Mouse (Mus musculus) limb, embryonic 14.5 days (tissue): ENCODE measurements around the gene Aamdc. TPM values are rescaled to one million over a fixed set of nuclear protein-coding genes. Genes with fewer than 3 reads are reported as not detected.

Source experiments
- ATAC-seq: fragments of 200-750 bp; cut with Nextera tagmentation; 2 replicates; pipeline ENCODE4 v1.8.0; 2017; ENCODE audit warnings: low read depth, moderate number of reproducible peaks, moderate TSS enrichment; ENCODE audit not compliant: low FRiP score
- DNase-seq: peaks from one replicate; pipeline ENCODE4 v3.0.0-alpha.2; 2015; ENCODE audit warnings: low spot score
- H3K27ac ChIP-seq: fragments of 300-500 bp; sonication (generic); replicated peaks from 2 replicates; pipeline ENCODE4 v1.5.1; 2014; ENCODE audit warnings: low read depth, mild to moderate bottlenecking, low read length, moderate library complexity, mixed read lengths
- H3K27me3 ChIP-seq: fragments of 300-500 bp; sonication (generic); 2 replicates; pipeline ENCODE4 v1.6.1; 2014; ENCODE audit warnings: low read length, mixed read lengths; ENCODE audit not compliant: control insufficient read depth, insufficient read depth
- H3K36me3 ChIP-seq: fragments of 300-500 bp; sonication (generic); 2 replicates; pipeline ENCODE4 v1.6.1; 2014; ENCODE audit warnings: mild to moderate bottlenecking, low read length, moderate library complexity, mixed read lengths; ENCODE audit not compliant: control insufficient read depth, insufficient read depth
- H3K4me1 ChIP-seq: fragments of 300-500 bp; sonication (generic); 2 replicates; pipeline ENCODE4 v1.6.1; 2014; ENCODE audit warnings: antibody characterized with exemption, low read length, mixed read lengths; ENCODE audit not compliant: control insufficient read depth, insufficient read depth
- H3K4me2 ChIP-seq: fragments of 300-500 bp; sonication (generic); replicated peaks from 2 replicates; pipeline ENCODE4 v1.6.1; 2014; ENCODE audit warnings: low read depth, mild to moderate bottlenecking, low read length, moderate library complexity; ENCODE audit not compliant: severe bottlenecking
- H3K4me3 ChIP-seq: fragments of 300-500 bp; sonication (generic); replicated peaks from 2 replicates; pipeline ENCODE4 v1.5.1; 2014; ENCODE audit warnings: low read length
- H3K9ac ChIP-seq: fragments of 300-500 bp; sonication (generic); 2 replicates; pipeline ENCODE4 v1.6.1; 2014; ENCODE audit warnings: mild to moderate bottlenecking, low read depth, low read length, moderate library complexity; ENCODE audit not compliant: severe bottlenecking
- H3K9me3 ChIP-seq: fragments of 300-500 bp; sonication (generic); 2 replicates; pipeline ENCODE4 v1.6.1; 2016; ENCODE audit warnings: low read length; ENCODE audit not compliant: control insufficient read depth
- POLR2A ChIP-seq: fragments of 200-500 bp; IDR thresholded peaks from 2 replicates; pipeline ENCODE4 v1.8.0; 2012; ENCODE audit warnings: inconsistent platforms, mild to moderate bottlenecking, moderate library complexity, borderline replicate concordance; ENCODE audit not compliant: insufficient read depth, insufficient read length; ENCODE audit errors: extremely low read depth
- WGBS: fragments of 180-500 bp; shearing (Covaris S2); extraction: QIAGEN DNeasy Blood & Tissue Kit; methylation state at CpG from one replicate; pipeline ENCODE4 v1.1.7; 2014; 5-methylcytosine and 5-hydroxymethylcytosine counted together
- polyA plus RNA-seq, 2 experiments: library from polyadenylated mRNA; depleted of rRNA in 1 of 2; stranded (reverse) in 1 of 2; unstranded in 1 of 2; fragments of >200 nt; fragmentation: Nextera tagmentation in 1 of 2; extraction: Ambion mirVana in 1 of 2; gene quantifications; 2 replicates each; pipeline versions ENCODE4 v1.2.1 to v1.2.3; 2012 to 2014

Aamdc gene
- polyA plus RNA-seq, 2 experiments: 57.3 to 81.0 TPM

- TF ChIP-seq POLR2A: no peak
- WGBS: 85% methylated on average over 2 of the region's 2 CpGs
- no peak overlapping the region for H3K4me3 ChIP-seq
Measured at GRCm38 (mm10) chr7:97593535-97593934, 14.2 kb upstream of the Aamdc start.

GRCm38 (mm10) chr7:97592396-97592795, 13.1 kb upstream of the Aamdc start:
- ATAC-seq: no peak
- DNase-seq: no peak
- Histone ChIP-seq H3K27me3 (no peaks in the 10 kb centered on the region), H3K9ac (no peak overlapping the region), H3K4me3 (no peak overlapping the region), H3K4me2 (no peak overlapping the region), H3K9me3 (no peaks in the 10 kb centered on the region), H3K27ac (no peak overlapping the region), H3K4me1 (peaks cover 9% of the 10 kb centered on the region; the same call in 1 of the 2 replicates), H3K36me3 (peaks cover 5% of the 10 kb centered on the region; the same call in 1 of the 2 replicates)
- no peak for TF ChIP-seq POLR2A
- WGBS: 90% methylated on average over 4 of the region's 4 CpGs

More at GRCm38 (mm10) chr7:97593535-97593934, 14.2 kb upstream of the Aamdc start:
- H3K27me3 ChIP-seq: no peaks in the 10 kb centered on the region
- peaks cover 9% of the 10 kb centered on the region; the same call in 1 of the 2 replicates for H3K4me1 ChIP-seq
- ATAC-seq (no peak), DNase-seq (no peak)
- no peak overlapping the region for H3K27ac ChIP-seq
- no peak overlapping the region for H3K9ac ChIP-seq
- H3K9me3 ChIP-seq: no peaks in the 10 kb centered on the region
- peaks cover 5% of the 10 kb centered on the region; the same call in 1 of the 2 replicates for H3K36me3 ChIP-seq
- no peak overlapping the region for H3K4me2 ChIP-seq

DNA sequence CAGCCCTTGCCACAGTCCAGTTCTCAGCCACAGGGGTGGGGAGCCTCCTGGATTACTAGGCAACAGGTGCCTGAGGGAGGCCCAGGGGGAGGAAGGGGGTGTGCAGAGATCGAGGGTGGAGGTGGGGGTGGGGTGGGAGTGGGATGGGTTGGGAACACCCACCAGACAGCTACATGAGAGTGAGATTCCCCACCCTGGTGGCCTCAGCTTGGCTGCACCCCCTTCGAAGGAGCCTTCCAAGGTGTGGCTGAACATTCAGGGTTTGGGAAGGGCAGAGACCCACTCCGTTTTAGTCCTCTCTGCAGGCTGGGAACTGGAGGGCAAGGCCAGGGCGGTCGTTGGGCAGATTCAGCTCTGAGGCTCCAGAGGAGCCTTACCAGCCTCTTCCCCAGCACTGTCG, 12.0 kb upstream of the Aamdc start:
- DNase-seq: no peak
- ATAC-seq: peak; percentile 44; the same call in 1 of the 2 replicates
- H3K4me1 ChIP-seq: peaks cover 9% of the 10 kb centered on the region; the same call in 1 of the 2 replicates
- no peak overlapping the region for H3K4me3 ChIP-seq
- no peak for TF ChIP-seq POLR2A
- H3K27me3 ChIP-seq: no peaks in the 10 kb centered on the region
- no peak overlapping the region for H3K9ac ChIP-seq
- peaks cover 5% of the 10 kb centered on the region; the same call in 1 of the 2 replicates for H3K36me3 ChIP-seq
- 83% methylated on average over 6 of the region's 6 CpGs for WGBS
- H3K9me3 ChIP-seq: no peaks in the 10 kb centered on the region
- H3K4me2 ChIP-seq: no peak overlapping the region
- no peak overlapping the region for H3K27ac ChIP-seq

DNA sequence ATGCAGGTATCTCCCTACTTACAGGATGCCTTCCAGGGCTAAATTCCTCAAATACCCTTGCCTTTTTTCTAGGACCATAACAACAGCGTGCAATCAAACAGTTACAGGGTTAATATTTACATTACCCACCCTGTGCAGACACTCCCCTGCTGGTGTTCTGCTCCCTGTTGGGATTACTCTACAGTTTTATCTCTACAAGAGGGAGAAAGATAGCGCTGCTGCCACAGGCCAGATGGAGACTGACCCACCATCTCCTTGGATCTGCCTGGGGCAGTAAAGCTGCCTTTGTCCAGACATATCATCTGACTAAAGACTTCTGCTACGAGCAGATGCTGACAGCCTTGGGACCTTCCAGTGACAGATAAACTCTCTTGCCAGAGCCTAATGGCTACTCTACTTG, 11.2 kb upstream of the Aamdc start:
- DNase-seq (no peak), ATAC-seq (no peak)
- H3K9ac ChIP-seq: no peak overlapping the region
- H3K9me3 ChIP-seq: no peaks in the 10 kb centered on the region
- WGBS: 26% methylated on average over 3 of the region's 3 CpGs
- TF ChIP-seq POLR2A: no peak
- H3K4me1 ChIP-seq: peaks cover 9% of the 10 kb centered on the region; the same call in 1 of the 2 replicates
- H3K36me3 ChIP-seq: peaks cover 5% of the 10 kb centered on the region; the same call in 1 of the 2 replicates
- H3K27ac ChIP-seq: no peak overlapping the region
- H3K27me3 ChIP-seq: no peaks in the 10 kb centered on the region
- H3K4me3 ChIP-seq: no peak overlapping the region
- no peak overlapping the region for H3K4me2 ChIP-seq

GRCm38 (mm10) chr7:97588506-97588905, 9.2 kb upstream of the Aamdc start:
- WGBS: 86% methylated on average over 5 of the region's 5 CpGs
- Histone ChIP-seq H3K4me1 (peaks cover 9% of the 10 kb centered on the region; the same call in 1 of the 2 replicates), H3K9me3 (no peaks in the 10 kb centered on the region), H3K4me2 (no peak overlapping the region), H3K9ac (no peak overlapping the region), H3K27me3 (no peaks in the 10 kb centered on the region), H3K4me3 (no peak overlapping the region), H3K27ac (no peak overlapping the region), H3K36me3 (peaks cover 5% of the 10 kb centered on the region; the same call in 1 of the 2 replicates)
- ATAC-seq (no peak), DNase-seq (no peak)
- no peak for TF ChIP-seq POLR2A

DNA sequence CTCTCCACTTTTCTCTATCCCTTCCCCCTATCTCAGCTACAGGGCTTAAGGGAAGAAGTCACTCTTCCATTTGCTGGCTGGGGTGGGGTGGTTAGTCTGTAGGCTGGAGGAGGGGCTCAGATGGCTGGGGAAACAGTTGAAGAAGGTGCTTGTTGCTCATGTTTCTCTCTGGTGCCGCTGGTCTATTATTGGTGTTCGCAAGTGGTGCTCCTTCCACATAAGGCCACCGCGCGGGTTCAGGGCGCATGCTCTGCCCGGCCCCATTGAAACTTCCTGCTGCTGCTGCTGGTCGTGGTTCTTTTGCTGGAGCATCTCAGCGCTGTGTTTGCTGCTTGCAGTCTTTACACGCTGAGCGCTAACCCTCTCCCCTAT, 1.5 kb upstream of the Aamdc start:
- TF ChIP-seq POLR2A: 0 out of 2 replicates have a peak, but pooled peaks have one; percentile 4
- H3K4me3 ChIP-seq: peak overlapping the region; percentile 100
- ATAC-seq: peak; percentile 54
- H3K36me3 ChIP-seq: no peaks in the 10 kb centered on the region
- peak overlapping the region; percentile 74 for H3K4me2 ChIP-seq
- H3K9me3 ChIP-seq: no peaks in the 10 kb centered on the region
- WGBS: under 1% methylated on average over 11 of the region's 11 CpGs
- H3K4me1 ChIP-seq: peaks cover 7% of the 10 kb centered on the region; the same call in 1 of the 2 replicates
- peak overlapping the region; percentile 98 for H3K27ac ChIP-seq
- peak overlapping the region; percentile 99 for H3K9ac ChIP-seq
- no peaks in the 10 kb centered on the region for H3K27me3 ChIP-seq
- DNase-seq: peak; percentile 85
